Comparison of ENCODE assay signal across 9 mouse cellular contexts in the genomic region with DNA sequence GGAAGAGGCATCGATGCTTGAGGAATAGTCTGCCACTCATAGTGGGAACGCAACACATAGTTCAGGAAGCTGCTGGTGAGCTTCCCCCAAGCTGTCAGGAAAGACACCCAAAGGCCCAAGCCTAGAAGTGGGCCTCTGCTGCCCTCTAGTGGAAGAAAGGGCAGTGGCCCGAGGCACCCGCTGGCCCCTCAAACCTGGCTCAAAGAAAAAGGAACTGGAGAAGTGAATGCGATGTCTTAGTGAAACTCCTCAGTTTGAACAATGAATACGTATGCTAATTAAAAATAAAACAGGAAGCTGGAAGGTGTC. TPM values are rescaled to one million over a fixed set of nuclear protein-coding genes. Genes with fewer than 3 reads are reported as not detected.
DNase-seq lines count a peak whose midpoint lies in the region; ATAC-seq and TF ChIP-seq lines count a peak whose summit lies in the region.
"Had no signal": no experiment of that assay in that cellular context is flagged by ENCODE, and none has a peak within 500 bp of the region (broad histone marks: within the 10 kb centered on the region; RNA-seq: fewer than 3 reads in every experiment).

No protein-coding gene starts in this region.

- H3K4me2 ChIP-seq in heart, embryonic 11.5 days, result peak overlapping the region; percentile 45
- H3K4me2 ChIP-seq in liver, embryonic 16.5 days (ENCODE audit: low read depth, low read length), result peak overlapping the region; percentile 35; the same call in 1 of the 2 replicates
- H3K4me2 ChIP-seq in neural tube, embryonic 13.5 days, result peak overlapping the region; percentile 21

- peaks cover 8% of the 10 kb centered on the region for H3K27me3 ChIP-seq in heart, embryonic 11.5 days (ENCODE audit: control insufficient read depth, insufficient read depth, low read length)
- H3K27me3 ChIP-seq in liver, embryonic 16.5 days (ENCODE audit: control insufficient read depth, insufficient read depth, low read depth, low read length), result peaks cover 6% of the 10 kb centered on the region
- peaks cover 40% of the 10 kb centered on the region for H3K27me3 ChIP-seq in neural tube, embryonic 13.5 days

- no peak overlapping the region for H3K9ac ChIP-seq in heart, embryonic 11.5 days (ENCODE audit: low read depth, low read length)
- no peak overlapping the region for H3K9ac ChIP-seq in liver, embryonic 16.5 days (ENCODE audit: low read depth, low read length)
- no peak overlapping the region for H3K9ac ChIP-seq in neural tube, embryonic 13.5 days

- TF ChIP-seq CTCF in embryonic fibroblast, embryonic 13.5 days (IDR thresholded peaks at IDR 0.05; ENCODE audit: borderline replicate concordance, insufficient read depth, low read length), result peak; percentile 79

- WGBS in heart, embryonic 11.5 days (ENCODE audit: insufficient replicate concordance), result 5% methylated on average over 6 of the region's 6 CpGs
- 0% methylated on average over 6 of the region's 6 CpGs for WGBS in liver, embryonic 16.5 days (ENCODE audit: insufficient replicate concordance)
- 5% methylated on average over 6 of the region's 6 CpGs for WGBS in neural tube, embryonic 13.5 days

- TF ChIP-seq POLR2A in embryonic fibroblast, embryonic 13.5 days (IDR thresholded peaks at IDR 0.05; ENCODE audit: low read depth, low read length), result no peak

- H3K9me3 ChIP-seq in heart, embryonic 11.5 days (replicated peaks; ENCODE audit: control insufficient read depth, low read length), result no peaks in the 10 kb centered on the region
- H3K9me3 ChIP-seq in liver, embryonic 16.5 days (replicated peaks; ENCODE audit: control insufficient read depth, low read length), result no peaks in the 10 kb centered on the region
- no peaks in the 10 kb centered on the region for H3K9me3 ChIP-seq in neural tube, embryonic 13.5 days

- no peak for ATAC-seq in heart, embryonic 11.5 days (replicated peaks; ENCODE audit: insufficient number of reproducible peaks, low FRiP score, low TSS enrichment)
- no peak for ATAC-seq in liver, embryonic 16.5 days (ENCODE audit: low read depth)
- peak; percentile 59; the same call in 1 of the 2 replicates for ATAC-seq in neural tube, embryonic 13.5 days (ENCODE audit: low read depth)

- H3K4me1 ChIP-seq in embryonic fibroblast, embryonic 13.5 days (ENCODE audit: control insufficient read depth, insufficient read depth, low read length), result no peaks in the 10 kb centered on the region
- peaks cover 3% of the 10 kb centered on the region; the same call in 1 of the 2 replicates for H3K4me1 ChIP-seq in heart, embryonic 11.5 days (ENCODE audit: control insufficient read depth, insufficient read depth, low read length)
- H3K4me1 ChIP-seq in liver, embryonic 16.5 days (ENCODE audit: control insufficient read depth, low read depth, low read length), result peaks cover 6% of the 10 kb centered on the region
- H3K4me1 ChIP-seq in neural tube, embryonic 13.5 days (replicated peaks), result peaks cover 19% of the 10 kb centered on the region

- peak; percentile 76 for DNase-seq in CD4-positive helper T cell, adult 2 months (ENCODE audit: low read depth, low spot score)
- peak; percentile 84 for DNase-seq in brain, adult 2 months (ENCODE audit: low read depth, low spot score)
- DNase-seq in kidney, postnatal 14 days, result peak; percentile 90
- peak; percentile 43 for DNase-seq in telencephalon, adult 2 months (ENCODE audit: low read depth, low spot score)

- no peaks in the 10 kb centered on the region for H3K36me3 ChIP-seq in heart, embryonic 11.5 days (ENCODE audit: control insufficient read depth, insufficient read depth, low read length)
- no peaks in the 10 kb centered on the region for H3K36me3 ChIP-seq in liver, embryonic 16.5 days (ENCODE audit: control insufficient read depth, insufficient read depth)
- H3K36me3 ChIP-seq in neural tube, embryonic 13.5 days, result no peaks in the 10 kb centered on the region

- H3K27ac ChIP-seq in embryonic fibroblast, embryonic 13.5 days (ENCODE audit: insufficient read depth, low read length), result no peak overlapping the region
- no peak overlapping the region for H3K27ac ChIP-seq in heart, embryonic 11.5 days (ENCODE audit: low read depth, low read length)
- no peak overlapping the region for H3K27ac ChIP-seq in liver, embryonic 16.5 days (ENCODE audit: low read length)
- H3K27ac ChIP-seq in neural tube, embryonic 13.5 days (replicated peaks), result 0 out of 2 replicates have a peak overlapping the region, but pooled peaks have one; percentile 28

- H3K4me3 ChIP-seq in embryonic fibroblast, embryonic 13.5 days (ENCODE audit: insufficient read depth, low read length), result no peak overlapping the region
- H3K4me3 ChIP-seq in heart, embryonic 11.5 days (ENCODE audit: low read depth, low read length), result no peak overlapping the region
- H3K4me3 ChIP-seq in liver, embryonic 16.5 days (ENCODE audit: low read depth, low read length), result no peak overlapping the region
- no peak overlapping the region for H3K4me3 ChIP-seq in neural tube, embryonic 13.5 days

RNA-seq across cellular contexts. Expression of gene Armc12, which starts 2.6 kb away (rescaled TPM):
- not detected in 2 replicates for polyA plus RNA-seq in embryonic fibroblast, embryonic 13.5 days (2011; ENCODE audit: insufficient read length, low read depth, missing spikeins)
- not detected in 2 replicates for polyA plus RNA-seq in heart, embryonic 11.5 days (2014; fragmentation: Nextera tagmentation; extraction: Ambion mirVana)
- not detected in 2 replicates for polyA plus RNA-seq in liver, embryonic 16.5 days (2015; fragmentation: Nextera tagmentation; extraction: Ambion mirVana)
- not detected in 2 replicates for polyA plus RNA-seq in neural tube, embryonic 13.5 days (2015; fragmentation: Nextera tagmentation; extraction: Ambion mirVana)
- polyA plus RNA-seq: large intestine, adult 2 months had no signal

RNA-seq across cellular contexts. Expression of gene Fkbp5, which starts 10.7 kb away (rescaled TPM):
- polyA plus RNA-seq in embryonic fibroblast, embryonic 13.5 days (2011; ENCODE audit: insufficient read length, low read depth, missing spikeins), result 30.7 and 31.3 TPM in 2 replicates
- polyA plus RNA-seq in heart, embryonic 11.5 days (2014; fragmentation: Nextera tagmentation; extraction: Ambion mirVana), result 5.0 and 5.8 TPM in 2 replicates
- 18.9 and 21.5 TPM in 2 replicates for polyA plus RNA-seq in liver, embryonic 16.5 days (2015; fragmentation: Nextera tagmentation; extraction: Ambion mirVana)
- polyA plus RNA-seq in neural tube, embryonic 13.5 days (2015; fragmentation: Nextera tagmentation; extraction: Ambion mirVana), result 25.1 and 26.6 TPM in 2 replicates

RNA-seq across cellular contexts. Expression of gene Clpsl2, which starts 21.2 kb away (rescaled TPM):
- polyA plus RNA-seq in embryonic fibroblast, embryonic 13.5 days (2011; ENCODE audit: insufficient read length, low read depth, missing spikeins), result not detected in 2 replicates
- polyA plus RNA-seq in heart, embryonic 11.5 days (2014; fragmentation: Nextera tagmentation; extraction: Ambion mirVana), result not detected in 2 replicates
- not detected in 2 replicates for polyA plus RNA-seq in liver, embryonic 16.5 days (2015; fragmentation: Nextera tagmentation; extraction: Ambion mirVana)
- polyA plus RNA-seq in neural tube, embryonic 13.5 days (2015; fragmentation: Nextera tagmentation; extraction: Ambion mirVana), result not detected in 2 replicates
- polyA plus RNA-seq: large intestine, adult 2 months had no signal

RNA-seq across cellular contexts. Expression of gene Clps, which starts 32.6 kb away (rescaled TPM):
- polyA plus RNA-seq in embryonic fibroblast, embryonic 13.5 days (2011; ENCODE audit: insufficient read length, low read depth, missing spikeins), result not detected in 2 replicates
- polyA plus RNA-seq in heart, embryonic 11.5 days (2014; fragmentation: Nextera tagmentation; extraction: Ambion mirVana), result 0.73 TPM in 1 of 2 replicates, not detected in the other
- polyA plus RNA-seq in liver, embryonic 16.5 days (2015; fragmentation: Nextera tagmentation; extraction: Ambion mirVana), result 8.5 and 51.3 TPM in 2 replicates
- not detected in 2 replicates for polyA plus RNA-seq in neural tube, embryonic 13.5 days (2015; fragmentation: Nextera tagmentation; extraction: Ambion mirVana)

RNA-seq across cellular contexts. Expression of gene Lhfpl5, which starts 47.4 kb away (rescaled TPM):
- not detected in 2 replicates for polyA plus RNA-seq in embryonic fibroblast, embryonic 13.5 days (2011; ENCODE audit: insufficient read length, low read depth, missing spikeins)
- 0.14 TPM in 1 of 2 replicates, not detected in the other for polyA plus RNA-seq in heart, embryonic 11.5 days (2014; fragmentation: Nextera tagmentation; extraction: Ambion mirVana)
- polyA plus RNA-seq in liver, embryonic 16.5 days (2015; fragmentation: Nextera tagmentation; extraction: Ambion mirVana), result 0.06 and 0.22 TPM in 2 replicates
- 7.9 and 8.2 TPM in 2 replicates for polyA plus RNA-seq in neural tube, embryonic 13.5 days (2015; fragmentation: Nextera tagmentation; extraction: Ambion mirVana)
